Mouse (Mus musculus): Measurements from ENCODE around the gene Ado.

DNA sequence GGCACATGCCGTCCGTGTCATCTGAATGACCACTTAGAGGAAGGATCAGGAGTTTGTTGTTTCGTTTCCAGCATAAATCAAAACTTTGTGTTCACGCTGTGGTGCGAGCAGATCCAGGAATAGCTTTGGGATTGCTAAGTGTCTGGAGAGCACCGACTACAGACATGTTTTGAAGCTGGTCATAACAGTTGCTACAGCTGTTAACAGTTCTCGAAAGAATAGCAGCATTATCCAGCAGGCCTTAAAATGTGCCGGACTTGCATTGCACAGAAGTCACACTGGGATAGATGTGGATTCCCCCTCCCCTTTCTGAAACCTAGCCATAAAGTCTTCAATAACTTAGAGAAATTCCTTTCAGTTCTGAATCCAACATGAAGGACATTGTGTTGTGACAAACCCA is 24.6 kb upstream of the Ado start:
- no peak for TF ChIP-seq CTCF (IDR thresholded peaks at IDR 0.05; ENCODE audit: borderline replicate concordance, extremely low read depth, insufficient read depth, insufficient read length)
- no peak for TF ChIP-seq POLR2A (IDR thresholded peaks at IDR 0.05; ENCODE audit: borderline replicate concordance, extremely low read depth, insufficient read depth, insufficient read length, poor library complexity, severe bottlenecking)

Measured in brain, embryonic 14.5 days (tissue).